Mouse (Mus musculus) kidney, adult 2 months (tissue): ENCODE data around the gene Manf.

Source experiments
- CTCF ChIP-seq: fragments of 200-500 bp; conservative IDR thresholded peaks from 2 replicates; pipeline ENCODE4 v1.5.1; 2011; ENCODE audit warnings: low read depth, mild to moderate bottlenecking, control low read depth, low read length, moderate library complexity, mixed read lengths; ENCODE audit not compliant: insufficient read depth, insufficient read length
- POLR2A ChIP-seq: fragments of 200-500 bp; IDR thresholded peaks from one replicate; pipeline ENCODE4 v1.6.1; 2011; ENCODE audit warnings: low read depth, low read length, control low read depth

DNA sequence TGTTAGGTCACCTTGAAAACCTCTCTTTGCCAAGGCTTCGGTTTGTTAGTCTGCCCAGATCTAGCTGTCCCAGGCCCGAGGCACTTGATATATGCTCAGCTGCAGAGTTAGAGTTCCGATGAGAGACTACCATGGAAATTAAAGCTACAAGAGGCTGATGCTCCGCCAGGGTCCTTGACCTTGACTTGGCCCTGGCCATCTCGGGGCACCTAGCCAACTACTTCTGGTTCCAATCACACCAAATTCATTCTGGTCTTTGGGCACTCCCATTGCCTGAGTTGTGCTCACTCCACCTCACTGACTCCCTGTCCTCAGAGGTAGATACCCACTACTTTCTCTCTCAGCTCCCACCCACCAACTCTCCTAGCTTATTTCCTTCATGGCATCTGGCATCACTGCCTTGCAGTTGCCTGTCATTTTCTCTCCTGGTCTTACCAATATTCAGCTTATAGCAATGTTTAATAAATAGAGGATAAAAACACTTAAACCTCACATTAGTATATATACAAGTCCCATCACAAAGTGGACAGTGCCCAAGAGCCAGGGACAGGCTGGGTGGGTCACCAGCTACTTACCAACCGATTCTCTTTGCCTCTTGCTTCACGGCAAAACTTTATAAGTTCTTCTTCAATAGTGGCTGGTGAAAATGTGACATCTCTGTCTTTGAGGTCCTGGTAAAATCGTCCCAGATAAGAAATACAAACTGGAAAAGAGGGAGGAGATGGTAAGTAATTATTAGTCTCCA, 1.1 kb downstream of the Manf start:
- TF ChIP-seq CTCF (no peak), POLR2A (no peak)
